Mouse (Mus musculus): ENCODE measurements around the gene Erc2. TPM values are rescaled to one million over a fixed set of nuclear protein-coding genes. Genes with fewer than 3 reads are reported as not detected.

Gene Erc2
- polyA plus RNA-seq, 1 experiment: 0.10 TPM

GRCm38 (mm10) chr14:28300095-28300494, 677.9 kb downstream of the Erc2 start:
- Histone ChIP-seq H3K4me3 (replicated peaks) (no peak overlapping the region), H3K36me3 (replicated peaks; ENCODE audit: low read length) (no peaks in the 10 kb centered on the region), H3K9me3 (peaks cover 17% of the 10 kb centered on the region; the same call in 1 of the 2 replicates), H3K27me3 (replicated peaks) (no peaks in the 10 kb centered on the region), H3K4me1 (no peaks in the 10 kb centered on the region)
- TF ChIP-seq FLI1 (IDR thresholded peaks at IDR 0.05; ENCODE audit: low read length) (no peak), GATA1 (IDR thresholded peaks at IDR 0.05; ENCODE audit: borderline replicate concordance, low read length) (no peak)

GRCm38 (mm10) chr14:28301251-28301650, 679.0 kb downstream of the Erc2 start:
- peaks cover 17% of the 10 kb centered on the region; the same call in 1 of the 2 replicates for H3K9me3 ChIP-seq
- no peaks in the 10 kb centered on the region for H3K4me1 ChIP-seq
- no peak for TF ChIP-seq GATA1 (IDR thresholded peaks at IDR 0.05; ENCODE audit: borderline replicate concordance, low read length)
- TF ChIP-seq FLI1 (IDR thresholded peaks at IDR 0.05; ENCODE audit: low read length): no peak
- H3K27me3 ChIP-seq (replicated peaks): no peaks in the 10 kb centered on the region
- no peak overlapping the region for H3K4me3 ChIP-seq (replicated peaks)
- H3K36me3 ChIP-seq (replicated peaks; ENCODE audit: low read length): no peaks in the 10 kb centered on the region

GRCm38 (mm10) chr14:28304131-28304530, 681.9 kb downstream of the Erc2 start:
- no peak for TF ChIP-seq GATA1 (IDR thresholded peaks at IDR 0.05; ENCODE audit: borderline replicate concordance, low read length)
- TF ChIP-seq FLI1 (IDR thresholded peaks at IDR 0.05; ENCODE audit: low read length): no peak
- Histone ChIP-seq H3K4me1 (no peaks in the 10 kb centered on the region), H3K9me3 (peaks cover 26% of the 10 kb centered on the region; the same call in 1 of the 2 replicates), H3K36me3 (replicated peaks; ENCODE audit: low read length) (no peaks in the 10 kb centered on the region), H3K27me3 (replicated peaks) (no peaks in the 10 kb centered on the region), H3K4me3 (replicated peaks) (no peak overlapping the region)

- Histone ChIP-seq H3K4me1 (no peaks in the 10 kb centered on the region), H3K27me3 (replicated peaks) (no peaks in the 10 kb centered on the region), H3K9me3 (peaks cover 19% of the 10 kb centered on the region; the same call in 1 of the 2 replicates), H3K4me3 (replicated peaks) (no peak overlapping the region), H3K36me3 (replicated peaks; ENCODE audit: low read length) (no peaks in the 10 kb centered on the region)
- no peak for TF ChIP-seq GATA1 (IDR thresholded peaks at IDR 0.05; ENCODE audit: borderline replicate concordance, low read length)
- TF ChIP-seq FLI1 (IDR thresholded peaks at IDR 0.05; ENCODE audit: low read length): no peak
These were observed 686.4 kb downstream of the Erc2 start for GRCm38 (mm10) chr14:28308661-28309060.

GRCm38 (mm10) chr14:28316851-28317250, 694.6 kb downstream of the Erc2 start:
- Histone ChIP-seq H3K4me1 (no peaks in the 10 kb centered on the region), H3K36me3 (replicated peaks; ENCODE audit: low read length) (no peaks in the 10 kb centered on the region), H3K4me3 (replicated peaks) (no peak overlapping the region), H3K9me3 (peaks cover 11% of the 10 kb centered on the region; the same call in 1 of the 2 replicates), H3K27me3 (replicated peaks) (no peaks in the 10 kb centered on the region)
- TF ChIP-seq FLI1 (IDR thresholded peaks at IDR 0.05; ENCODE audit: low read length) (no peak), GATA1 (IDR thresholded peaks at IDR 0.05; ENCODE audit: borderline replicate concordance, low read length) (no peak)

- TF ChIP-seq FLI1 (IDR thresholded peaks at IDR 0.05; ENCODE audit: low read length): no peak
- no peak for TF ChIP-seq GATA1 (IDR thresholded peaks at IDR 0.05; ENCODE audit: borderline replicate concordance, low read length)
- peaks cover 22% of the 10 kb centered on the region for H3K9me3 ChIP-seq
- no peaks in the 10 kb centered on the region for H3K4me1 ChIP-seq
- no peak overlapping the region for H3K4me3 ChIP-seq (replicated peaks)
- no peaks in the 10 kb centered on the region for H3K36me3 ChIP-seq (replicated peaks; ENCODE audit: low read length)
- no peaks in the 10 kb centered on the region for H3K27me3 ChIP-seq (replicated peaks)
These were observed 699.8 kb downstream of the Erc2 start for GRCm38 (mm10) chr14:28321916-28322534.

GRCm38 (mm10) chr14:28323243-28323642, 701.0 kb downstream of the Erc2 start:
- Histone ChIP-seq H3K4me3 (replicated peaks) (no peak overlapping the region), H3K36me3 (replicated peaks; ENCODE audit: low read length) (no peaks in the 10 kb centered on the region), H3K4me1 (no peaks in the 10 kb centered on the region), H3K27me3 (replicated peaks) (no peaks in the 10 kb centered on the region), H3K9me3 (peaks cover 26% of the 10 kb centered on the region)
- TF ChIP-seq FLI1 (IDR thresholded peaks at IDR 0.05; ENCODE audit: low read length): no peak
- TF ChIP-seq GATA1 (IDR thresholded peaks at IDR 0.05; ENCODE audit: borderline replicate concordance, low read length): no peak

- Histone ChIP-seq H3K4me3 (replicated peaks) (no peak overlapping the region), H3K27me3 (replicated peaks) (no peaks in the 10 kb centered on the region), H3K9me3 (peaks cover 26% of the 10 kb centered on the region), H3K36me3 (replicated peaks; ENCODE audit: low read length) (no peaks in the 10 kb centered on the region), H3K4me1 (no peaks in the 10 kb centered on the region)
- TF ChIP-seq FLI1 (IDR thresholded peaks at IDR 0.05; ENCODE audit: low read length) (no peak), GATA1 (IDR thresholded peaks at IDR 0.05; ENCODE audit: borderline replicate concordance, low read length) (no peak)
These were observed 701.5 kb downstream of the Erc2 start for GRCm38 (mm10) chr14:28323727-28324126.

- Histone ChIP-seq H3K4me1 (no peaks in the 10 kb centered on the region), H3K36me3 (replicated peaks; ENCODE audit: low read length) (no peaks in the 10 kb centered on the region), H3K4me3 (replicated peaks) (no peak overlapping the region), H3K27me3 (replicated peaks) (no peaks in the 10 kb centered on the region), H3K9me3 (peaks cover 28% of the 10 kb centered on the region)
- no peak for TF ChIP-seq FLI1 (IDR thresholded peaks at IDR 0.05; ENCODE audit: low read length)
- no peak for TF ChIP-seq GATA1 (IDR thresholded peaks at IDR 0.05; ENCODE audit: borderline replicate concordance, low read length)
These were observed 704.2 kb downstream of the Erc2 start for GRCm38 (mm10) chr14:28326456-28326855.

GRCm38 (mm10) chr14:28328512-28328911, 706.3 kb downstream of the Erc2 start:
- no peaks in the 10 kb centered on the region for H3K36me3 ChIP-seq (replicated peaks; ENCODE audit: low read length)
- H3K27me3 ChIP-seq (replicated peaks): no peaks in the 10 kb centered on the region
- H3K4me3 ChIP-seq (replicated peaks): no peak overlapping the region
- H3K4me1 ChIP-seq: no peaks in the 10 kb centered on the region
- H3K9me3 ChIP-seq: peaks cover 30% of the 10 kb centered on the region
- TF ChIP-seq FLI1 (IDR thresholded peaks at IDR 0.05; ENCODE audit: low read length) (no peak), GATA1 (IDR thresholded peaks at IDR 0.05; ENCODE audit: borderline replicate concordance, low read length) (no peak)
